Mouse (Mus musculus) urinary bladder, postnatal 25 days (tissue): ENCODE measurements at regions not wholly inside any gene's neighbourhood (a gene's known extent, or its start where the extent isn't known, plus 50 kb on each side); places are given as distances from the start of the nearest gene placed in this dataset.

Experiments used
- DNase-seq: peaks from one replicate; pipeline ENCODE4 v3.0.0; 2022; ENCODE audit warnings: low spot score

GRCm38 (mm10) chr14:72371702-72372277 lies 119.8 kb downstream of the Gm9195 start:
- peak; percentile 66 for DNase-seq

- DNase-seq, result no peak
These were observed 130.7 kb downstream of the Gm9195 start for GRCm38 (mm10) chr14:72360829-72361520.

DNA sequence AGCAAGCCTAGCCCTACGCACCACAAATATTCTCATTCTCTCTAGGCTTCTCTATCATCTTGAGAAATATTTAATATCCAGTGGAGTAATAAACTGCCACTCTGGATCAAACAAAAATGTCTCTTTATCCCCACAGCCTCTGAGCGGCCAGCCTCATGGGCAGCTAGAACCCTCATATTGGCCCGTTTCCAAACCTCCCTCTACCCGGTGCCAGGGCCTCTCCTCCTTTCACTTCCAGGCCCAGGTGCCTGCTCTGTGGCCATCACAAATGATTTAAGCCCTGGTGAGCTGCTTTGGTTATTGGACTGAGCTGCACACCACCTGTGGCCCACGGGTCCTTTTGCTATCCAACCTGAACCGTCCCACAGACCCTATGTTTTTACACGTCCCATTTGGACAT lies 131.5 kb downstream of the Gm9195 start:
- DNase-seq, result no peak

DNA sequence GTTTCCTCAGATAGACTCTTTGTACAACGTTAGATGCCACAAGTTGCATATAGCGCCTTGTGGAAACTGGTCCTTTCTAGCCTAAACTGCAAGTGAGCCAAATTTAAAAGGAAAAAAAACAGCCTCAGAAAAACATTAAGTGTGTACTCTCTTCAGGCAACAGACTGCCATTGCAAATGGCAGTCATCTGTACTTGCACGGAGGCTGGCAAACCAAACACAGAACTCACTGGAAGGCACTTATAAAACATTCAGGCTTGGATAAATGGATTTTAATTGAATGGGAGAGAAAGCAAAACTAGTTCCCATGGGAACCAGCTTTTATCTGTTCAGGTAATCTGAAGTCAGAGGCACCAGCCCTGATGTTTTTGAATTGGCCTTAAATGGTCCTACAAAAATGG lies 133.7 kb downstream of the Gm9195 start:
- DNase-seq, result no peak

DNA sequence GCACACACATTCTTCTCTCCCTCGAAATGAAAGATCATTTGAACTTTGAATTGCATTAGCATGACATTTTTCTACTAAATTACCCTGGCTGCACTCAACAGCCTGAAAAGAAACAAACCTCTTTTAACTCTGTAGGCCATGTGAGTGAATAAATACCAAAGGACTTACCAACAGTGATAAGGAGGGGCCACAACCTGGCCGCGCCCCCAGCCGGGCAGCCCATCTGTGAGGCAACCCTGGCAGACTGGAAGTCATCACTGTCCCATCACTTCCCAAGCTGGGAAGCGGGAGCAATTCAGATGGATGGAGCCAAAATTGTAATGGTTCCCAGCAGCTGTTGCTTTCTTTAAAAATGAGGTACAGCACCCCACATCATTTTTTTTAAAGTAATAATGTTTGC lies 149.5 kb downstream of the Gm9195 start:
- no peak for DNase-seq

DNA sequence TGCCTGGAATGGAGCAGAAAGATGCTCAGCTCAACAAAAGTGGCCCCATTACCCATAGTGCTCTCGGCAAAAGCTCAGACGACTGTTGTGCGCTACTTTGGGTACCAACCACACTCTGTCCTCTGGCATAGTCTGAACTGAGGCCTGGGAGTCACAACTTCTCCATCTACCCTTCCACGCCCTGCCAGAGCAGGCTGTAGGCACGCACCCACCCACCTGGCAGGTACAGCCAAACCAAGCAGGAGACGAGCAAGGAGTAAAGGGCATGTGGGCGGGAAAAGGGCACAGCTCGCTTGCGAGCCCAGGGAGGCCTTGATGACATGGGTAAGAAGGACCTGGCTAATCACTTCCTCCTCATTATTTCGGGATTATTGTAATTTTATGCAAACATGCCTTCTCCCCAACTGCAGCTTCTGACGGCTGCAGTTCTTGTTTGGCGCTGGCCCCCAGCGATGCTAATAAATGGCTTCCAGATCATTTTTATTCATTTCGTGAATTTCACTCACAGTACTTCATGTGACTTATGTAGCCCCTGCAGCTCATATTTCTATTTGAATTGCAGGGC lies 150.0 kb downstream of the Gm9195 start:
- no peak for DNase-seq

DNA sequence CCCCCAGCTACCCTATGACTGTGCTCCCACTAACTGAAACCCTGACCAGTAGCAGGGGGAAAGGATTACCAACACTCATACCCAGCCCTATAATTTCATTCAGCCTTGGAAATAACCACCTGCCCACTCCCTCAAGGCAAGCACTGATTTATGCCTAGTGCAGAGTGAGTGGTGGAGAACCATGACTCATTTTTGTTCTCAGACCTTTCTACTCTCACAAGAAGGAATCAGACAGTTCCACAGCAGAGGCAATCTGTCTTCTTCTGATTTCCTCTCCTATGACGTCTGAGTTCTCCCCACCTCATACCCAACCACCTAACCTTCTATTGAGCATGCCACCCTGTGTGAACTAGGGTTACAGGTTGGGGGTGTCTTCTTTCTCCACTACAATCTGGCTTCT lies 153.6 kb downstream of the Gm9195 start:
- no peak for DNase-seq

DNA sequence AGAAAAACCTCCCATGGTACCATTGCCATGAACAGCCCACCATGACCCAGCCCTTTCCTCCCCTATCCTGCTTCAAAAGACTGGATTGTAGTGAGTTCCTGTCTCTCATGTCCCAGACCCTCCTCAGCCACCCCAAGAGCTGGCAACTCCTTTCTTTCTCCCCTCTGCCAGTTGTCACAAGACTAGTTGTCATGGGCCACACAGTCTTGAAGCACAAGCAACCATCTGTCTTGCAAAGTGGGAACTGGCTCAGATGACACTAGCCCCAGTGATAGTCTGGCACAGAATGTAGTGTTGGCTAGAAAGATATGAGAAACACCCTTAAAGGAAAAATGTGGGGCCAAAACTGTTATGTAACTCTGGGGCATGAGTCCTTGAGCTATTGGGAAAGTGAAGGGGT lies 187.8 kb downstream of the Gm9195 start:
- no peak for DNase-seq

DNA sequence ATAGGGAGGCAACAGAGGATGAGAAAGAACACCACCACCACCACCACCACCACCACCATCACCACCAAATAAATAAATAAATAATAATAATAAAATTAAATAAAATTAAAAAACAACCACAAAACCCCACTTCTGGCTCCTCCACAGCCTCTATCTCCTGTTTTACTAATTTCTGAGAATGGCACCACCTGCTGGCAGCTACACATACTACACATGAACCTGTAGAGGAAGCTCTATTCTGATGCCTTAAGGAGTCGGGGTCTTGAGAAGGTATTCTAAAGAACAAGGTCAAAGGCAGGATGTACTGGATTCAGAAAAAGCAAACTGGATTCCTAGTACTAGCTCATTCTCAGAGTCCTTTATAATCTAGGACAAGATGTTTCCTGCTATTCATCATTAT lies 191.6 kb downstream of the Gm9195 start:
- DNase-seq, result peak; percentile 26

DNA sequence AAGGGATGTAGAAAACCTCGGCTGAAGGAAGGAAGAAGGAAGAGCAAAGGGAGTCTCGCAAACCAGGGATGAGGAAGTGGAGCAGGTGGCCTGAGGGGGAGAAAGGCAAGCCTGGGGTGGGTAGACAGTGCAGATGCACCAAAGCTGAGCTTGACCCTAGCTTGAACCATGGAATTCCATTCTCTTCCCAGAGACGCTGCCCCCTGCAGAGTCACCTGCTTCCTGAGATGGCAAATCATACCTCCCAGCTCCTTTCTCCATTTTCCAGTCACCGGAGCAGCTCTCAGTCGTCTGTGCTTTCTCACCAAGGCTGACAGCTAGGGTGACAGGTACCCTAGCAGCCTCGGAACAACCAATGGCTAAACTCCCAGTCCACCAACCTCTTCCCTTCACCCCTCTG lies 197.0 kb downstream of the Gm9195 start:
- no peak for DNase-seq

DNA sequence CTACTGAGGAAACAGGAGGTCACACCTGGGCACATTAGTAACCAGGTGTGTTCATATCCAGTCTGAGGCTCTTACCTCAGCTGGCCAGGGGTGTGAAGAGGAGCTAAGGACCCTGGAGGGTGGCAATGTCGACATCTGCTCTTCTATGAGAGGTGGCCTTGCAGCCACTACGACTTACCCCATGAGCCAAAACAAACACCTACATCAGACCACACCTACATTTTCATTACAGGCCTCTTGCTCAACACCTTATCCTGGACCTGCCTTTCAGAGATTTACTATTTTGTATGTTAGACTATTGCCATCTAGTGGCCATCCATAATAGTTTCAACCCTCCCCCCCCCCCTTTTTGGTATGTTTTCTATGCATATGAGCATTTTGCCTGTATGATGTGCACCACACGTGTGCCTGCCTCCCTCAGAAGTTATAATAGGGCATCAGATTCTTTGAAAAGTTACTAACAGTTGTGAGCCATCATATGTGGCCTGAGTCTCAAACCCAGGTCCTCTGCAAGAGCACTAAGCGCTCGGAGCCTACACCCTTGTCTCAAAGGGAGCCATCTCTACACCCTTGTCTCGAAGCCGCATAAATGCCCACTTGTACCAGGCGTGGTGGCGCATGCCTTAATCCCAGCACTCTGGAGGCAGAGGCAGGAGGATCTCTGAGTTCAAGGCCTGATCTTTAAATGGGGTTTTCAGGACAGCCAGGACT lies 197.8 kb downstream of the Gm9195 start:
- DNase-seq, result no peak

- DNase-seq, result no peak
These were observed 198.9 kb downstream of the Gm9195 start for GRCm38 (mm10) chr14:72292656-72293299.

GRCm38 (mm10) chr14:72277309-72277708 lies 214.3 kb downstream of the Gm9195 start:
- no peak for DNase-seq

- no peak for DNase-seq
These were observed 232.4 kb downstream of the Gm9195 start for GRCm38 (mm10) chr14:72259255-72259654.

- DNase-seq, result no peak
These were observed 249.8 kb downstream of the Gm9195 start for GRCm38 (mm10) chr14:72241872-72242271.

DNA sequence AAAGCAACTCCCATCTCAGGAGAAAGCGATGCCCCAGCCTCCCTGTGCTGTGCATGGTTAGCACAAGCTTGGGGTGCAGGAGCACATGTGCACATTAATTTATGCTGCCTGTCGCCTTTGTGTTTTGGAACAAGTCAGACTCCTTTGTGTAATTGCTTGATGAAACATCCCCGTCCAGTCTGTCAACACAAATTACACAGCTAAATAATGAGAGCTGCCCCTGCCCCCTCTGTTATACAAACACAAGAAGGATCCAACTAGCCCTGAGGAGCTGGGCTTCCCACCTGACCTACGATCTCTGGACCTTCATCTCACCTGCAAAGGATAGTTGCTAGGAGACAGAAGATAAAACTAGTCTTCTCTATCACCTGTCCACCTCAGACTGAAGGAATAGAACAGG lies 251.4 kb downstream of the Gm9195 start:
- no peak for DNase-seq

DNA sequence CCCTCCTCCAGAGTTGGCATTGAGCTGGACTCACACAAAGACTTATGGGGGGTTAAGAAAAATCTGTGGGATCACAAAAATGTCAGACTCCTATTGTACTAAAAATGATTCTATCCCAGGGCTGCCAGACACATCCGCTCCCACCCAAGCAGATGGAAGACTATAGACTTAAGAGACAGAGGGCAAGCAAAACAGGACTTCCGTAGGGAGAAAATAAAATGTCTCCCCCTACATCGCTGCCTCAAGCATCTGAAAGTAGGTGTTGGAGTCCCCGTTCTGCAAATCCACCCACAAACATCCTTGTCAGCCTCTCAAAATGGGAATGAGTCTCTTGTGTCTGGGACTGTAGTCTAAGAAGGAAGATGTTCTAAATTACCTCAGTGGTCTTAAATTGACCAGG lies 253.3 kb downstream of the Gm9195 start:
- DNase-seq, result no peak

DNA sequence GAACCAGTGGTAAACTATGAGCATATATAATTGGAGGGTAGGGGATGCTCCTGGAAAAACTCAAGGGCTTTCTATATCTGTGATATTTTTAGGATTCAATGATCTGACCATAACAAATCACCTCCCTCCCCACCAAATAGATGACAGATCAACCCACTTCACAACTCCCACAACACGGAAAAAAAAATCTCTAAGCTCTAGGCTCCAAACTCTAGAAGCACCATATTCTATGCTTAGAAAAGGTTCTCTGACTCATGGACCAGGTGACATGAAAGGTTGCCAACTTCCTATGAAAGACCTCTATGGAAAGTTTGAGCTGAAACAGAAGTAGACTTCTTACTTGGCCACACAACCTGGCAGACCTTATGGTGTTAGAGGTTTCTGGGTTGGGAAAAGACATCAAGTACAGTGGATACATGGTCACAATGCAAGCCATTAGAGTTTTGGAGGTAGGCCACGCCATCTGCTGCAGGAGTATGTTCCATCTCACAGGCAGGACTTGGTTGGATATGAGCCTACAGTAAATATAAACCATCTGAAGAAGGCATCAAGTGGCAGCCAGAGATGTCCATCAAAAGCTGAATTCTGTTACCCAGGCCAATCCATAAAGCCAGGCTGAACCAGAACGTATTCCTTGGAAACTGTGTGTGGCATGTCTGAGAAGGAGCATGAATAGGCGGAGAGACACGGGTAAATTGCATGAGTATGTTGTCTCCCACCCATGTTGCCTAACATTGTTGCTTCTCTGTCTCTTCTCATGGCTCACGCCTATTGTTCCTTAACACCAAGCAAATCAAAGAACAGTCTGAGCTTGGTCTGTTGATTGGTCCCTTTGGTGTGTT lies 257.2 kb downstream of the Gm9195 start:
- DNase-seq, result no peak

GRCm38 (mm10) chr14:72227853-72228252 lies 263.8 kb downstream of the Gm9195 start:
- DNase-seq, result no peak

- no peak for DNase-seq
These were observed 264.2 kb downstream of the Gm9195 start for GRCm38 (mm10) chr14:72227441-72227840.

- DNase-seq, result no peak
These were observed 264.7 kb downstream of the Gm9195 start for GRCm38 (mm10) chr14:72226946-72227345.

- DNase-seq, result no peak
These were observed 268.8 kb downstream of the Gm9195 start for GRCm38 (mm10) chr14:72222836-72223235.
